Mouse (Mus musculus) frontal cortex, adult (tissue): ENCODE results near the gene Arhgef3.
A peak's percentile ranks its signal among the peaks of the same experiment; 100 is the strongest.

Experiments used
- ATAC-seq: cut with Nextera tagmentation; 2 replicates; pipeline ENCODE4 v1.9.2; 2017; ENCODE audit warnings: mild to moderate bottlenecking, moderate library complexity, mixed read lengths; ENCODE audit not compliant: low TSS enrichment

Gene Arhgef3

GRCm38 (mm10) chr14:27347224-27347623 is 232.5 kb downstream of the Arhgef3 start:
- ATAC-seq, result no peak

- ATAC-seq, result no peak
Measured at GRCm38 (mm10) chr14:27347666-27348065, 233.0 kb downstream of the Arhgef3 start.

- ATAC-seq, result no peak
Measured at GRCm38 (mm10) chr14:27348088-27348487, 233.4 kb downstream of the Arhgef3 start.

GRCm38 (mm10) chr14:27348656-27349055 is 234.0 kb downstream of the Arhgef3 start:
- no peak for ATAC-seq

- peak; percentile 71 for ATAC-seq
Measured at GRCm38 (mm10) chr14:27349120-27349519, 234.4 kb downstream of the Arhgef3 start.

- no peak for ATAC-seq
Measured at GRCm38 (mm10) chr14:27349828-27350729, 235.4 kb downstream of the Arhgef3 start.

GRCm38 (mm10) chr14:27351051-27351475 is 236.4 kb downstream of the Arhgef3 start:
- ATAC-seq, result no peak

- ATAC-seq, result no peak
Measured at GRCm38 (mm10) chr14:27351476-27352079, 236.9 kb downstream of the Arhgef3 start.

GRCm38 (mm10) chr14:27352470-27352869 is 237.8 kb downstream of the Arhgef3 start:
- no peak for ATAC-seq

GRCm38 (mm10) chr14:27355151-27355550 is 240.5 kb downstream of the Arhgef3 start:
- no peak for ATAC-seq

- ATAC-seq, result no peak
Measured at GRCm38 (mm10) chr14:27355937-27356336, 241.2 kb downstream of the Arhgef3 start.

- no peak for ATAC-seq
Measured at GRCm38 (mm10) chr14:27357139-27357538, 242.4 kb downstream of the Arhgef3 start.

- no peak for ATAC-seq
Measured at GRCm38 (mm10) chr14:27358202-27358601, 243.5 kb downstream of the Arhgef3 start.

GRCm38 (mm10) chr14:27360849-27361248 is 246.2 kb downstream of the Arhgef3 start:
- peak; percentile 72 for ATAC-seq

- ATAC-seq, result no peak
Measured at GRCm38 (mm10) chr14:27361514-27361913, 246.8 kb downstream of the Arhgef3 start.

GRCm38 (mm10) chr14:27364668-27365257 is 250.1 kb downstream of the Arhgef3 start:
- ATAC-seq, result no peak

GRCm38 (mm10) chr14:27367117-27367711 is 252.5 kb downstream of the Arhgef3 start:
- ATAC-seq, result 0 out of 2 replicates have a peak, but pooled peaks have one; percentile 22

GRCm38 (mm10) chr14:27368619-27369018 is 253.9 kb downstream of the Arhgef3 start:
- ATAC-seq, result no peak

GRCm38 (mm10) chr14:27369503-27369902 is 254.8 kb downstream of the Arhgef3 start:
- peak; percentile 61 for ATAC-seq

GRCm38 (mm10) chr14:27371669-27372076 is 257.0 kb downstream of the Arhgef3 start:
- ATAC-seq, result 0 out of 2 replicates have a peak, but pooled peaks have one; percentile 8

- no peak for ATAC-seq
Measured at GRCm38 (mm10) chr14:27373498-27373897, 258.8 kb downstream of the Arhgef3 start.

- no peak for ATAC-seq
Measured at GRCm38 (mm10) chr14:27376115-27376648, 261.5 kb downstream of the Arhgef3 start.
